Mouse (Mus musculus) brain, embryonic 14.5 days (tissue): ENCODE results near the gene Akr1c18.

ENCODE experiments used
- CTCF ChIP-seq: fragments of 200-500 bp; IDR thresholded peaks from 2 replicates; pipeline ENCODE4 v1.5.1; 2012; ENCODE audit warnings: inconsistent platforms, mild to moderate bottlenecking, moderate library complexity, borderline replicate concordance; ENCODE audit not compliant: insufficient read depth, insufficient read length; ENCODE audit errors: extremely low read depth
- POLR2A ChIP-seq: fragments of 200-500 bp; IDR thresholded peaks from 2 replicates; pipeline ENCODE4 v1.6.1; 2012; ENCODE audit warnings: mild to moderate bottlenecking, inconsistent platforms, borderline replicate concordance; ENCODE audit not compliant: poor library complexity, insufficient read depth, insufficient read length, severe bottlenecking; ENCODE audit errors: extremely low read depth

GRCm38 (mm10) chr13:4129100-4129499 lies 21.4 kb downstream of the Akr1c18 start:
- TF ChIP-seq CTCF, result peak; percentile 35; the same call in 1 of the 2 replicates
- TF ChIP-seq POLR2A, result no peak
